Mouse (Mus musculus) layer of hippocampus, postnatal 36 days (tissue): Measurements from ENCODE around the gene Cd163l1. TPM values are rescaled to one million over a fixed set of nuclear protein-coding genes. Genes with fewer than 3 reads are reported as not detected.

Source experiments
- DNase-seq, 2 experiments: peaks; one replicate each; pipeline ENCODE4 v3.0.0; 2022
- total RNA-seq, 2 experiments: library from RNA; stranded (reverse); gene quantifications; 2 replicates each; pipeline ENCODE4 v1.2.3; 2021

Cd163l1 gene
- total RNA-seq, result under 1 TPM; 0.43 to 0.70 TPM

GRCm38 (mm10) chr7:140217967-140218366 lies at the start of gene Cd163l1:
TSS of gene Cd163l1 (plus strand) at chr7:140218267.
- no peak for DNase-seq

- no peak for DNase-seq
Measured at GRCm38 (mm10) chr7:140169386-140169785, 48.7 kb upstream of the Cd163l1 start.

- DNase-seq, result no peak
Measured at GRCm38 (mm10) chr7:140170863-140171262, 47.2 kb upstream of the Cd163l1 start.

- no peak for DNase-seq
Measured at GRCm38 (mm10) chr7:140172936-140173335, 45.1 kb upstream of the Cd163l1 start, which contains the start of gene Olfr523. TSS of gene Olfr523 (plus strand) at chr7:140173217.

- DNase-seq, result no peak
Measured at GRCm38 (mm10) chr7:140179176-140179575, 38.9 kb upstream of the Cd163l1 start.

GRCm38 (mm10) chr7:140180692-140181091 lies 37.4 kb upstream of the Cd163l1 start:
- no peak for DNase-seq

- no peak for DNase-seq
Measured at GRCm38 (mm10) chr7:140184206-140184605, 33.9 kb upstream of the Cd163l1 start.

- DNase-seq, result peak; percentile 31 to 36
Measured at GRCm38 (mm10) chr7:140186646-140187620, 31.1 kb upstream of the Cd163l1 start.

GRCm38 (mm10) chr7:140187721-140188390 lies 30.2 kb upstream of the Cd163l1 start:
- DNase-seq, result peak in 1 of 2 experiments; percentile 23

GRCm38 (mm10) chr7:140188391-140189328 lies 29.4 kb upstream of the Cd163l1 start:
- DNase-seq, result peak in 1 of 2 experiments; percentile 36

- no peak for DNase-seq
Measured at GRCm38 (mm10) chr7:140190435-140190834, 27.6 kb upstream of the Cd163l1 start.

- no peak for DNase-seq
Measured at GRCm38 (mm10) chr7:140192445-140192844, 25.6 kb upstream of the Cd163l1 start.

- no peak for DNase-seq
Measured at GRCm38 (mm10) chr7:140192851-140193250, 25.2 kb upstream of the Cd163l1 start.

- DNase-seq, result no peak
Measured at GRCm38 (mm10) chr7:140194031-140194430, 24.0 kb upstream of the Cd163l1 start.

GRCm38 (mm10) chr7:140196002-140196401 lies 22.1 kb upstream of the Cd163l1 start:
- DNase-seq, result no peak

- no peak for DNase-seq
Measured at GRCm38 (mm10) chr7:140201090-140201489, 17.0 kb upstream of the Cd163l1 start.

GRCm38 (mm10) chr7:140205864-140206263 lies 12.2 kb upstream of the Cd163l1 start, which contains the start of gene Olfr524:
TSS of gene Olfr524 (minus strand) at chr7:140205964.
- DNase-seq, result no peak

GRCm38 (mm10) chr7:140206904-140207303 lies 11.2 kb upstream of the Cd163l1 start:
- no peak for DNase-seq

- DNase-seq, result no peak
Measured at GRCm38 (mm10) chr7:140208153-140208552, 9.9 kb upstream of the Cd163l1 start.

GRCm38 (mm10) chr7:140208677-140209076 lies 9.4 kb upstream of the Cd163l1 start:
- no peak for DNase-seq

GRCm38 (mm10) chr7:140213841-140214240 lies 4.2 kb upstream of the Cd163l1 start:
- DNase-seq, result no peak

GRCm38 (mm10) chr7:140219268-140219667 lies 1.2 kb downstream of the Cd163l1 start:
- DNase-seq, result no peak
